Mouse (Mus musculus) liver, embryonic 11.5 days (tissue): ENCODE data around the gene Gm44596. TPM values are rescaled to one million over a fixed set of nuclear protein-coding genes. Genes with fewer than 3 reads are reported as not detected.
A peak's percentile ranks its signal among the peaks of the same experiment; 100 is the strongest.

ENCODE experiments used
- ATAC-seq: fragments of 200-750 bp; cut with Nextera tagmentation; replicated peaks from 2 replicates; pipeline ENCODE4 v1.8.0; 2017; ENCODE audit warnings: moderate number of reproducible peaks, mild to moderate bottlenecking, moderate TSS enrichment, moderate library complexity; ENCODE audit not compliant: low FRiP score
- DNase-seq: peaks from one replicate; pipeline ENCODE4 v3.0.0-alpha.2; 2017; ENCODE audit warnings: low spot score
- H3K27ac ChIP-seq: fragments of 300-500 bp; sonication (generic); 2 replicates; pipeline ENCODE4 v1.5.1; 2014; ENCODE audit warnings: mild to moderate bottlenecking, low read depth, low read length, control low read depth
- H3K27me3 ChIP-seq: fragments of 300-500 bp; sonication (generic); replicated peaks from 2 replicates; pipeline ENCODE4 v1.6.1; 2014; ENCODE audit warnings: low read length, mixed read lengths; ENCODE audit not compliant: control insufficient read depth, insufficient read depth
- H3K36me3 ChIP-seq: fragments of 300-500 bp; sonication (generic); 2 replicates; pipeline ENCODE4 v1.6.1; 2014; ENCODE audit warnings: mild to moderate bottlenecking, low read length, moderate library complexity, mixed read lengths; ENCODE audit not compliant: control insufficient read depth, insufficient read depth
- H3K4me1 ChIP-seq: fragments of 300-500 bp; sonication (generic); replicated peaks from 2 replicates; pipeline ENCODE4 v1.6.1; 2014; ENCODE audit warnings: low read length, mixed read lengths; ENCODE audit not compliant: control insufficient read depth, insufficient read depth
- H3K4me2 ChIP-seq: fragments of 300-500 bp; sonication (generic); 2 replicates; pipeline ENCODE4 v1.6.1; 2014; ENCODE audit warnings: mild to moderate bottlenecking, control low read depth, moderate library complexity
- H3K4me3 ChIP-seq: fragments of 300-500 bp; sonication (generic); 2 replicates; pipeline ENCODE4 v1.5.1; 2014; ENCODE audit warnings: low read depth, low read length, control low read depth
- H3K9ac ChIP-seq: fragments of 300-500 bp; sonication (generic); 2 replicates; pipeline ENCODE4 v1.6.1; 2014; ENCODE audit warnings: low read depth, low read length, control low read depth
- H3K9me3 ChIP-seq: fragments of 300-500 bp; sonication (generic); 2 replicates; pipeline ENCODE4 v1.6.1; 2016; ENCODE audit warnings: low read length, inconsistent platforms, mixed read lengths; ENCODE audit not compliant: control insufficient read depth
- WGBS: fragments of 180-500 bp; shearing (Covaris S2); extraction: QIAGEN DNeasy Blood & Tissue Kit; methylation state at CpG from one replicate; pipeline ENCODE4 v1.1.7; 2014; 5-methylcytosine and 5-hydroxymethylcytosine counted together
- polyA plus RNA-seq: library from polyadenylated mRNA; unstranded; fragments of >200 nt; fragmentation: Nextera tagmentation; extraction: Ambion mirVana; gene quantifications from 2 replicates; pipeline ENCODE4 v1.2.1, GENCODE M21; 2014

Gm44596 gene
- polyA plus RNA-seq, 1 experiment from 2014 or later, result not detected

DNA sequence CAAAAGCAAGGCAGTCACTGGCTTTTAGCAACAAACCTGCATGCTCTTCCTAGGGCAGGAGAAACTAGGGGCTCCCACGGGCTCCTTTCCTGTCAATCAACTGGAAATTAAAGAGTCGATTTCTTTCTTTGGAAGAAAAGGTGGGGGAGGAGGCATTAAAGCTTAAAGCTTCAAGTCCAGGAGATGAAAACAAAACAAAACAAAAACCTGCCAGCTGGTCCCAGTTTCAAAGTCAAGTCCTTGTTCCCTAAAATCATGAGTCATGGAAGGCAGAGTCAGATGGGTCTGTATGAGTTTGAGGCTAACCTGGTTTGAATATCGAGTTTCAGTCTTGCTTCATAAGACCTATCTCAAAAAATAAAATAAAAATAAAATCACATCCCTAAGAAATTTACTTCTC lies 21.2 kb upstream of the Gm44596 start:
- H3K4me2 ChIP-seq, result no peak overlapping the region
- no peak overlapping the region for H3K27ac ChIP-seq
- no peaks in the 10 kb centered on the region for H3K27me3 ChIP-seq
- ATAC-seq (no peak), DNase-seq (no peak)
- H3K4me3 ChIP-seq, result no peak overlapping the region
- no peaks in the 10 kb centered on the region for H3K9me3 ChIP-seq
- peaks cover 17% of the 10 kb centered on the region for H3K36me3 ChIP-seq
- H3K4me1 ChIP-seq, result peaks cover 4% of the 10 kb centered on the region; the same call in 1 of the 2 replicates
- no peak overlapping the region for H3K9ac ChIP-seq
- WGBS, result 63% methylated on average over 3 of the region's 3 CpGs

DNA sequence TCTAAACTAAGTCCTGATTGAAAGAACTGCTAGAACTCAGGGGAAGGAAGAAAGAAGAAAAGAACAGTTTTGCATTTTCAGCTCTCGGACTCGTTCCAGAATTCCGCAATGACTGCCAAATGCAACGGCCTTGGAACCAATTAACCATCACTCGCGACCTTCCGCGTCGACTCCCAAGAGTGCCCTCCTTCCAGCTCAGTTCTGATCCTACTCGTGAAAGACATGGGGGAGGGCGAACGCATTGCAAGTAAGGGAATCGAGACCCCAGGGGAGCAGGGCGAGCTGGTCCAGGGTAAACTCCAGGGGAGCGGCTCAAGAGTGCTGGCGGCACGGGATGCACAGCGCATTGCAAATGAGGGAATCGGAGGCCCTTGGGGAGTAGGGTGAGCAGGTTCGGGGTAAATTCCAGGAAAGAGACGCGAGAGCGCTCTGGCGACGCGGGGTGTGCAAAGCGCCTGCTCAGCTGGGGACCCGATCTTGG lies 20.1 kb upstream of the Gm44596 start:
- Histone ChIP-seq H3K4me2 (peak overlapping the region; percentile 93), H3K9ac (peak overlapping the region; percentile 69), H3K4me1 (peaks cover 4% of the 10 kb centered on the region; the same call in 1 of the 2 replicates), H3K27ac (peak overlapping the region; percentile 33), H3K4me3 (peak overlapping the region; percentile 70), H3K27me3 (no peaks in the 10 kb centered on the region), H3K36me3 (peaks cover 17% of the 10 kb centered on the region), H3K9me3 (no peaks in the 10 kb centered on the region)
- under 1% methylated on average over 28 of the region's 28 CpGs for WGBS
- ATAC-seq (peak; percentile 66), DNase-seq (no peak)

DNA sequence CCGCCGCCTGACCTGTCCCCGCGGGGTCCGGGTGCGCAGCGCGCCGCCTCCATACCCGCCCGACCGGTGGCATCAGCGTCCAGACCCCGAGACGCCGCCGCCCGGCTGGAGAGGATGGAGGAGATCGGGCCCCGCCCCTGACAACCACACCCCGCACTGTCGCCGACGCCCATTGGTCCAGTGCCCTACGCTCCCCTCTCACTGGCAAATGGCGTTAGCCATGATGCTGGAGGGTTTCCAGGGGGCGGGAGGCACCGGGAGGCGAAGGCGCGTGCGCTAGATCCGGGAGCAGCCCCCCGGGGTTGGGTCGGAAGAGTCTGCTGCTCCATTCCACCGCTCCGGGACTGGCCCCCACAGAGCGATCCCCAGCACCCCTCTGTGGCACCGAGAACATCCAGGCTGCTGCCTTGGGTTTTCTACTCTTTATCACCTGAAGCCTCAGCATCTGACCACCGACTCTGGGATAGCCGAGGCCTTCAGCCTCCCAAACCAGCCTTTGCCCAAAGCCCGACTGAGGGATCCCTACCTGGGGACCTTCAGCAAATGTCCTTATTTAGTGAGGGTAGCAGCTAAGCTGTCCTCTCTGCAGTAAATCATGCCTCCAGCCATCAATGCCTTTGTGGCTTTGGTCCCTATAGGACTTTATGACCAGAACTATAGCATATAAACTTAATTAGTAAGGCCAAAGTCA lies 19.4 kb upstream of the Gm44596 start, which contains the start of gene Tulp3:
TSS of gene Tulp3 (minus strand) at position 126 of the 691 bp plus-strand sequence.
- Histone ChIP-seq H3K27ac (peak within 1 kb of the TSS; percentile 33), H3K4me3 (peak within 1 kb of the TSS; percentile 70), H3K36me3 (peaks cover 17% of the 10 kb centered on the region), H3K4me1 (peaks cover 4% of the 10 kb centered on the region; the same call in 1 of the 2 replicates), H3K9ac (peak within 1 kb of the TSS; percentile 69), H3K27me3 (no peaks in the 10 kb centered on the region), H3K9me3 (no peaks in the 10 kb centered on the region), H3K4me2 (peak within 1 kb of the TSS; percentile 93)
- DNase-seq (peak; percentile 99), ATAC-seq (peak; percentile 99)
- WGBS, result under 1% methylated on average over 42 of the region's 42 CpGs

DNA sequence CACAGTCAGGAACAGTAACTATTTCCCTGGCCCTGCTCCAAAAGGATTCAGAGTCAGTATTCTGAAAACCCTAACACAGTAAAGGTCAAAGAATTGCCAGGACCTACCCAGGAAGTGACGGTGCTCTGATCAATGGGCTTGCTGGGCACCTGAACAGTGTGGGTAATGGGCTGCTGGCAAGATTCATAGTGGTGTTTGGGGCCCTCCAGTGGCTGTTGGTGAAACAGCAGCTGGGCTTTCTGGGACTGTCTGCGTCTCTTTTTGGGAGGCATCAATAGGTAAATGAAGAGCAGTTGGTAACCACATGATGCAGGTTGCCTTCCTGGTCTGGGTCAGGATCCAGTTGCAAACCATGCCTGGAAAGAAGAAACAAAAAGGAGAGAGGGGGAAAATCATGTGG lies 16.3 kb upstream of the Gm44596 start:
- H3K4me3 ChIP-seq, result no peak overlapping the region
- H3K9ac ChIP-seq, result no peak overlapping the region
- ATAC-seq (no peak), DNase-seq (no peak)
- peaks cover 17% of the 10 kb centered on the region for H3K36me3 ChIP-seq
- WGBS, result 42% methylated on average over 2 of the region's 2 CpGs
- H3K4me1 ChIP-seq, result peaks cover 14% of the 10 kb centered on the region
- no peaks in the 10 kb centered on the region for H3K9me3 ChIP-seq
- H3K27me3 ChIP-seq, result no peaks in the 10 kb centered on the region
- no peak overlapping the region for H3K4me2 ChIP-seq
- H3K27ac ChIP-seq, result no peak overlapping the region

DNA sequence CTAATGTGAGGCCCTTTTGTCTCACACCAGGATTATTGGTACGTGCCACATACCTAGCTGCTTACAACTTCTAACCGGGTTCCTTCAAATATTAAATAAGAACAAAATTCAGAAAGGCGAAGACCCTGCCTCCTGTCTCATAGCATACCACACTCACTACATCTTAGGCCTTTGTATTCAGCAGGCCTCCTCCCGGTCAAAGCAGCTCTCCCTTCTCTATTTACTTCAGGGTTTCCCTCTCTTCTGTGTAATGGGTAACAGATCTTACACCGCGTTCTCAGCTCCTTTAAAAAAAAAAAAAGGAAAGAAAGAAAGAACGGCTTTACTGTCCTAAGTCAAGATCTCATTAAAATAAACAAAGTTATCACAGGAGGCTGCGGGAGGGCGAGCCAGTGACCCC lies 13.4 kb upstream of the Gm44596 start:
- Histone ChIP-seq H3K9ac (peak overlapping the region; percentile 93), H3K27me3 (no peaks in the 10 kb centered on the region), H3K4me2 (peak overlapping the region; percentile 64), H3K9me3 (no peaks in the 10 kb centered on the region), H3K4me3 (peak overlapping the region; percentile 97), H3K4me1 (peaks cover 10% of the 10 kb centered on the region), H3K27ac (peak overlapping the region; percentile 95), H3K36me3 (peaks cover 26% of the 10 kb centered on the region)
- 16% methylated on average over 9 of the region's 9 CpGs for WGBS
- DNase-seq, result no peak
- no peak for ATAC-seq

DNA sequence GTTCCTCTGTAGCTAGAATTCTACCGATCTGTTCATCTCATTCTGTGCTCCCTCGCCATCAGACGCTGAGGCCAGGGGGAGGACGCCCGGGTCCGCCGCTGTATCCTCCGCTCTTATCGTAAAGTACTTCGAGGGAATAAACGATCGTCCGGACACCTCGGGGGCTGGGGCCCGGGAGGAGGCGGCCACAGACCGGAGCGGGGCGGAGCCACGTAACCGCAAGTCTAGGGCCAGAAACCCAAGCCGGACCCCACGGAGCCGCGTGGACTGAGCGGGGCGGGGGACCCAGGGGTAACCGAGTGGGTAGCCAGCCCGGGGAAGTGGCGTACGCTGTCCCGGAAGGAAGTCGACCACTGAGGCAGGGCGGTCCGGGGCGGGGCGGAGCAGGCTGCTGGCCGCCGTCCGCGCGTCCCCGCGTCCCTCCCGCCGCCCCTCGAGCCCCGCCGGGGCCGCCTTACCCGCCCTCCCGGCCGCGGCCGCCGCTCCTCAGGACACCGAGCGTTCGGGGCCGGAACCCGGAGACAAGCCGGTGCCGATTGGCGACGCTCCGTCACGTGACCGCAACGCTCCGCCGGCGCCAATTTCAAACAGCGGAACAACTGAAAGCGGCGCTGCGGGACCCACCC lies 12.8 kb upstream of the Gm44596 start, which contains the start of the genes Rhno1 and Foxm1:
TSS of gene Rhno1 (minus strand) at position 531 of the 626 bp plus-strand sequence.
TSS of gene Foxm1 (plus strand) at position 587 of the 626 bp plus-strand sequence.
- WGBS, result under 1% methylated on average over 59 of the region's 76 CpGs

DNA sequence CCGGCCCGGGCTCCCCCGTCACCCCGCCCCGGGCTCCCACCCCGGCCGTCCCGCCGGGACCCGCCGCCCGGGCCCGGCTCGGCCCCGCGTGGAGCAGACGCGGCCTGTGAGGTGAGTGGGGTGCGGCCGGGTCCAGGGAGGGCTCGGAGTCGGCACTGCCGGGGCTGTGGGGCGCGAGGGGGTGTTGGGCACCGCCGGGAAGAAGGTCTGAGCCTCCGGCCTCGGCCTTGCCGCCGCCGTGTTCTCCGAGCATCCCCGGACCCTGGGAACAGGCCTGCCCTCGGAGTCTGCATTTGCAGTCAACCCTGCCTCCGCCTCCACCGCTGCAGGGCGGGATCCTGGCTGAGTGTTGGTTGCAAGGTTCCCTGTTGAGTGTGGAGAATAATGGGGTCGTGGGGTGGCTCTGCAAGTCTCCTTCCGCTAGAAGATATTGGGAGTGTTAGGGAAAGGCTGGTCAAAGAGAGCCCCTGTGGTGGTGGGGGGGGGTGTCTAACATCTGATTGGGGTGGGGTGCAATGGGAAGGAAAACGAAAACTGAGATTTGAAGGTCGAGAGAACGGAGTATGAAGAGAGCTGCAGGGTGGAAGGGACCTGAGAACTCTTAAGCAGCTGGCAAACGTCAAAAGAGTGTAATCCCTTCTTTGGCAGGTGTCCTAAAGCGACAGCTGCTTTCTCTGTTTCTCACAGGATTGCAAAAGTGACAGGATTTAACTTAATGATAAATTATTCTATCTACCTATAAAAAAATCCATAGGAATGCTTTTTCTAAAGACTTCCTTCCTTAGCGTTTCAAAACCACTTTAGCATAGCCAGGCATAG lies 12.1 kb upstream of the Gm44596 start:
- Histone ChIP-seq H3K9me3 (no peaks in the 10 kb centered on the region), H3K4me1 (peaks cover 10% of the 10 kb centered on the region)

More for the DNA sequence above, 12.8 kb upstream of the Gm44596 start, which contains the start of the genes Rhno1 and Foxm1:
- no peaks in the 10 kb centered on the region for H3K9me3 ChIP-seq
- H3K9ac ChIP-seq, result peak within 1 kb of the TSS; percentile 93
- DNase-seq (peak; percentile 86), ATAC-seq (peak; percentile 86)
- H3K36me3 ChIP-seq, result peaks cover 28% of the 10 kb centered on the region
- peaks cover 10% of the 10 kb centered on the region for H3K4me1 ChIP-seq
- no peaks in the 10 kb centered on the region for H3K27me3 ChIP-seq
- peak within 1 kb of the TSS; percentile 97 for H3K4me3 ChIP-seq
- peak within 1 kb of the TSS; percentile 95 for H3K27ac ChIP-seq
- peak within 1 kb of the TSS; percentile 64 for H3K4me2 ChIP-seq

DNA sequence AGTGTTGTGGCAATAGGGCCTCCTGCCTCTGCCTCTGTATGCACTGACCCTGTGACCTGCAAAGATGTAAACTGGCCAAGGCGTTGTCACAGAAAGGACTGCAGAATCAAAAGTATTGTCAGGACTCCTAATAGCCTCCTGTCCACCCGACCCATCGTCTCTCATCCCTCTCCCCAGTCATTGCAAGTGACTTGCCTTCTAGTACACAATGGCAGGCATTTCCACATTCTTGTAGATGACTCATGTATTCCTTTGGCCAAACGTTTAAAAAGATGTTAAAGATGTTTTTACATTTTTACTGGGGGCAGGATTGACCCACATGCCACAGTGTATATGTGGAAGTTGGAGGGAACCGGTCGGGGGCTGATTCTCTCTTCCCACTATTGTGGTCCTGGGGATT lies 10.6 kb upstream of the Gm44596 start:
- Histone ChIP-seq H3K27ac (no peak overlapping the region), H3K27me3 (no peaks in the 10 kb centered on the region), H3K9me3 (no peaks in the 10 kb centered on the region), H3K36me3 (peaks cover 25% of the 10 kb centered on the region), H3K9ac (no peak overlapping the region), H3K4me2 (0 out of 2 replicates have a peak overlapping the region, but pooled peaks have one; percentile 9), H3K4me1 (peaks cover 10% of the 10 kb centered on the region), H3K4me3 (no peak overlapping the region)
- WGBS, result 84% methylated on average over 6 of the region's 6 CpGs
- ATAC-seq, result no peak
- no peak for DNase-seq

More for the DNA sequence above, 12.1 kb upstream of the Gm44596 start:
- 2% methylated on average over 40 of the region's 46 CpGs for WGBS
- peak; percentile 73 for DNase-seq
- Histone ChIP-seq H3K4me3 (peak overlapping the region; percentile 97), H3K9ac (peak overlapping the region; percentile 93), H3K4me2 (peak overlapping the region; percentile 64), H3K36me3 (peaks cover 23% of the 10 kb centered on the region), H3K27me3 (no peaks in the 10 kb centered on the region), H3K27ac (peak overlapping the region; percentile 95)
- ATAC-seq, result peak; percentile 53
